In genomic region chr19:4498062-4498933, GRCm38 (mm10) we compare ENCODE assay signal across 9 mouse cellular contexts. TPM values are rescaled to one million over a fixed set of nuclear protein-coding genes. Genes with fewer than 3 reads are reported as not detected.
DNase-seq lines count a peak whose midpoint lies in the region; ATAC-seq and TF ChIP-seq lines count a peak whose summit lies in the region.
"Had no signal": no experiment of that assay in that cellular context is flagged by ENCODE, and none has a peak within 500 bp of the region (broad histone marks: within the 10 kb centered on the region; RNA-seq: fewer than 3 reads in every experiment).

Gene 2010003K11Rik, minus strand, starts transcription at chr19:4498583.

- 49% methylated on average over 16 of the region's 16 CpGs for WGBS in cerebellum, adult 2 months
- WGBS in lung, postnatal 0 days = 62% methylated on average over 16 of the region's 16 CpGs
- WGBS in kidney, embryonic 15.5 days = 59% methylated on average over 16 of the region's 16 CpGs
- WGBS in stomach, embryonic 16.5 days = 61% methylated on average over 16 of the region's 16 CpGs

- no peaks in the 10 kb centered on the region for H3K27me3 ChIP-seq in cerebellum, adult 2 months (ENCODE audit: control insufficient read depth, insufficient read depth, low read length)
- no peaks in the 10 kb centered on the region for H3K27me3 ChIP-seq in lung, postnatal 0 days (replicated peaks; ENCODE audit: insufficient read depth, low read length)
- H3K27me3 ChIP-seq in kidney, embryonic 15.5 days = no peaks in the 10 kb centered on the region
- H3K27me3 ChIP-seq in stomach, embryonic 16.5 days (ENCODE audit: control insufficient read depth, insufficient read depth, low read length) = no peaks in the 10 kb centered on the region; the same call in 1 of the 2 replicates

- H3K4me2 ChIP-seq in lung, postnatal 0 days (replicated peaks; ENCODE audit: low read depth, low read length) = no peak within 1 kb of the TSS
- peak within 1 kb of the TSS; percentile 32; the same call in 1 of the 2 replicates for H3K4me2 ChIP-seq in kidney, embryonic 15.5 days
- peak within 1 kb of the TSS; percentile 29; the same call in 1 of the 2 replicates for H3K4me2 ChIP-seq in stomach, embryonic 16.5 days (ENCODE audit: low read depth, low read length)

- no peaks in the 10 kb centered on the region for H3K9me3 ChIP-seq in lung, postnatal 0 days (ENCODE audit: low read length)
- no peaks in the 10 kb centered on the region for H3K9me3 ChIP-seq in kidney, embryonic 15.5 days (replicated peaks)
- no peaks in the 10 kb centered on the region for H3K9me3 ChIP-seq in stomach, embryonic 16.5 days (replicated peaks; ENCODE audit: control insufficient read depth, low read length)

- H3K27ac ChIP-seq in cerebellum, adult 2 months (ENCODE audit: insufficient read depth, low read length) = no peak within 1 kb of the TSS
- peak within 1 kb of the TSS; percentile 16; the same call in 1 of the 2 replicates for H3K27ac ChIP-seq in lung, postnatal 0 days (ENCODE audit: low read length)
- H3K27ac ChIP-seq in kidney, embryonic 15.5 days = no peak within 1 kb of the TSS
- H3K27ac ChIP-seq in stomach, embryonic 16.5 days (ENCODE audit: low read length) = no peak within 1 kb of the TSS

- no peaks in the 10 kb centered on the region for H3K36me3 ChIP-seq in lung, postnatal 0 days (ENCODE audit: insufficient read depth, low read length)
- H3K36me3 ChIP-seq in kidney, embryonic 15.5 days = no peaks in the 10 kb centered on the region
- H3K36me3 ChIP-seq in stomach, embryonic 16.5 days (ENCODE audit: control insufficient read depth, insufficient read depth, low read length) = no peaks in the 10 kb centered on the region

- H3K4me1 ChIP-seq in cerebellum, adult 2 months (ENCODE audit: control insufficient read depth, insufficient read depth, low read length) = peaks cover 41% of the 10 kb centered on the region
- H3K4me1 ChIP-seq in lung, postnatal 0 days (ENCODE audit: insufficient read depth, low read depth, low read length) = no peaks in the 10 kb centered on the region; the same call in 1 of the 2 replicates
- peaks cover 15% of the 10 kb centered on the region for H3K4me1 ChIP-seq in kidney, embryonic 15.5 days
- peaks cover 10% of the 10 kb centered on the region for H3K4me1 ChIP-seq in stomach, embryonic 16.5 days (ENCODE audit: control insufficient read depth, insufficient read depth, low read length)

- H3K9ac ChIP-seq in lung, postnatal 0 days (replicated peaks; ENCODE audit: low read depth) = no peak within 1 kb of the TSS
- H3K9ac ChIP-seq in kidney, embryonic 15.5 days = no peak within 1 kb of the TSS
- H3K9ac ChIP-seq in stomach, embryonic 16.5 days (ENCODE audit: low read length) = 0 out of 2 replicates have a peak within 1 kb of the TSS, but pooled peaks have one; percentile 37

- no peak for TF ChIP-seq CTCF in cerebellum, adult 2 months (IDR thresholded peaks at IDR 0.05; ENCODE audit: borderline replicate concordance, insufficient read depth, low read depth, low read length)
- no peak for TF ChIP-seq CTCF in lung, postnatal 0 days (IDR thresholded peaks at IDR 0.05)

- ATAC-seq in lung, postnatal 0 days = peak; percentile 3
- no peak; the same call in 1 of the 2 replicates for ATAC-seq in kidney, embryonic 15.5 days (replicated peaks; ENCODE audit: low FRiP score)
- no peak for ATAC-seq in stomach, embryonic 16.5 days (ENCODE audit: insufficient read depth, low FRiP score)
- ATAC-seq: activated CD4-positive, CD25-positive, alpha-beta regulatory T cell, adult 4 months had no signal

- no peak for TF ChIP-seq POLR2A in cerebellum, adult 2 months (IDR thresholded peaks at IDR 0.05; ENCODE audit: borderline replicate concordance, insufficient read depth, low read length)

- no peak for TF ChIP-seq EP300 in lung, postnatal 0 days (IDR thresholded peaks at IDR 0.05)

- H3K4me3 ChIP-seq in cerebellum, adult 2 months (replicated peaks; ENCODE audit: insufficient read depth, low read depth, low read length) = no peak within 1 kb of the TSS
- no peak within 1 kb of the TSS for H3K4me3 ChIP-seq in lung, postnatal 0 days (ENCODE audit: low read depth, low read length)
- no peak within 1 kb of the TSS for H3K4me3 ChIP-seq in kidney, embryonic 15.5 days (replicated peaks)
- H3K4me3 ChIP-seq in stomach, embryonic 16.5 days (replicated peaks; ENCODE audit: low read length) = no peak within 1 kb of the TSS; the same call in 1 of the 2 replicates

- peak; percentile 46 for DNase-seq in cerebellum, adult 9-11 months
- DNase-seq in cerebellum, adult 2 months = no peak
- no peak for DNase-seq in lung, postnatal 0 days (ENCODE audit: low spot score)
- no peak for DNase-seq in lung, postnatal 10 days
- DNase-seq in right cerebral cortex, postnatal 14 days = no peak
- DNase-seq in layer of hippocampus, postnatal 36 days = no peak

RNA-seq across cellular contexts. Expression of gene 2010003K11Rik, which starts in this region (rescaled TPM):
- polyA plus RNA-seq in cerebellum, adult 2 months (2012; rRNA removed) = not detected in 2 replicates
- polyA plus RNA-seq in lung, postnatal 0 days (2015; fragmentation: Nextera tagmentation; extraction: Ambion mirVana) = 0.12 and 0.20 TPM in 2 replicates
- polyA plus RNA-seq in kidney, embryonic 15.5 days (2015; fragmentation: Nextera tagmentation; extraction: Ambion mirVana) = 0.28 TPM in 1 of 2 replicates, not detected in the other
- 1.8 and 2.5 TPM in 2 replicates for polyA plus RNA-seq in stomach, embryonic 16.5 days (2015; fragmentation: Nextera tagmentation; extraction: Ambion mirVana)
- not detected for total RNA-seq in layer of hippocampus, postnatal 36 days (2021)
- polyA plus RNA-seq: activated CD4-positive, CD25-positive, alpha-beta regulatory T cell, adult 4 months had no signal

Comparison
In these comparisons a context has a peak if more than half of its experiments do, and no peak if none do; other contexts are left out.
1. Peak in ATAC-seq and H3K27ac ChIP-seq in lung, postnatal 0 days; RNA of the gene not detected or under 1 TPM.